Mouse (Mus musculus): Measurements from ENCODE around the gene Rnpepl1.

DNA sequence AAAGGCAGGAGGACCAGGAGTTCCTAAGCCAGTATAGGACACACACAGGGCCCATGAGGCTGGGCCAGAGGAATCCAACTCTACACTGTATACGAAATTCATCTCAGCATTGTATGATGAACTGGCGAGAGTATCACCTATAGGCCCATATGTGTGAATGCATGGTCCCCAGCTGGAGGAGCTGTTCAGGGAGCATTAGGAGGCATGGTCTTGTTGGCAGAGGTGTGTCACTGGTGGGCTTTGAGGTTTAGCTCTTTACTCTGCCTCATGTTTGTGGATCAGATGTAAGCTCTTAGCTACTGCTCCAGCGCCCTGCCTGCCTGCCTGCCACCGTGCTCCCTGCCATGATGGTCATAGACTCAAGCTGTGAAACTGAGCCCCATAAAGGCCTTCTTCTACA is 47.3 kb upstream of the Rnpepl1 start:
- no peak for TF ChIP-seq CTCF (IDR thresholded peaks at IDR 0.05; ENCODE audit: low read depth)
- no peak for TF ChIP-seq EP300 (IDR thresholded peaks at IDR 0.05; ENCODE audit: low read depth)
